Mouse (Mus musculus): ENCODE measurements around the gene Atp1a4.
A peak's percentile ranks its signal among the peaks of the same experiment; 100 is the strongest.
"Not testable (repeated sequence)": the region's sequence is repeated elsewhere in the genome, so short reads cannot be mapped to it uniquely, and the experiment has no call there.

Gene Atp1a4

GRCm38 (mm10) chr1:172279768-172280509 lies 21.7 kb upstream of the Atp1a4 start:
- DNase-seq, result no peak

DNA sequence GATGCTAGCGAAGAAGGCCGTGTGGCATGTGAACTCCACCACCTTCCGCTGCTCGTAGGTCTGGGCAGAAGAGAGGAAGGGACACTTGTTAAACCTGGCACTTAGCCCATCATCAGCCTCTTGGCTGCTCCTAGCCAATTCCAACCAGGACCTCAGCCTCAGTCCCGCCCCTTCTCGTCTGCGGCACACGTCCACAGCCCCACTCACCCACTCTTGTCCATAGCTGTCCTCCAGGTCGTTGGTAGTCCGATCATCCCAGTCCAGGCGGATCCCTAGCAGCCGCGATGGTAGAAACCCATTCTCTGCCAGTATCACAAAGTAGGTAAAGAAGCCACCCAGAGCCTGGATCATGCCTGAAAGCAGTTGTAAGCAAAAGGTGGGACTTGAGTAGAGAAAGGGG lies 20.1 kb upstream of the Atp1a4 start:
- no peak for DNase-seq

- DNase-seq, result no peak
These were observed 19.0 kb upstream of the Atp1a4 start for GRCm38 (mm10) chr1:172277172-172277571.

- DNase-seq, result no peak
These were observed 16.3 kb upstream of the Atp1a4 start for GRCm38 (mm10) chr1:172274547-172274946.

GRCm38 (mm10) chr1:172274116-172274515 lies 15.9 kb upstream of the Atp1a4 start:
- no peak for DNase-seq

DNA sequence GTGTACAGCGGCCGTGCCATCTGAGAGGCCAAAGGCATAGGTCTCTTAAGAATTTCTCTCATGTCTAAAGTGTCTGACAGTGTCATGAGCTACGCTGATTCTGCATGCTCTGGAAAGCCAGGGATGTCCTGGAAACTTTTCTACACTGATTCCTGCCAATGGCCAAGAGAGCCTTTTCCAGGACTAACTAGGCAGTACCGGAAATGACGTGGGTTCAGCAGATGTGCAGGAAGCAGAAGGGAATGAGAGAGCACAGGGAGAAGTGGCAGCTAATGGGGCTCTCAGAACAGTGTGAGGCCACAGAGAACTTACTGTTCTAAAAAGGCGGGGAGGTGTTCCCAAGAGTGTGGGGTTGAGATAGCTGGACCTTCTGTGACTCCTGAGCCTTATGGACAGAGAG lies 15.2 kb upstream of the Atp1a4 start:
- DNase-seq, result no peak

DNA sequence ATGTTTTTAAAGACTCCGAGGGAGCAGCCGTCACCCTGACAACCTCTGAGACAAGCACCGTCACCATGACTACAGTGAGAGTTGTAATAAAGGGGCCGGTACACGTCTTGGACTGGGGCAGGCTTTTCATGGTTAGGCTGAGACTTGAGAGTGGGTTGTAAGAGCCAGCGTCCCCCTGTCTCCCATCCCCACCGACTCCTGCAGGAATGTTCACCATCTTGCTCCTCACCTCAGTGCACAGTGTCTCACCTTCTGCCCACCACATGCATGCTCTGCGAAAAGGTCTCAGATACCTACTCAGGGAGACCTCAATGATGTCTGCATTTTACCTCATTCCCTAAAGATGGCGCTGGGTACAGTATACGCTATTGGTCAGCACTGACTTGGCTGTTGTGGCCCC lies 13.6 kb upstream of the Atp1a4 start:
- no peak for DNase-seq

- no peak for DNase-seq
These were observed 13.0 kb upstream of the Atp1a4 start for GRCm38 (mm10) chr1:172271208-172271607.

GRCm38 (mm10) chr1:172261477-172262078 lies 3.4 kb upstream of the Atp1a4 start, which contains the start of gene Igsf8:
Gene Igsf8 (plus strand): TSS chr1:172261641.
- no peak for DNase-seq

- peak; percentile 15 to 23 for DNase-seq
These were observed 10.5 kb downstream of the Atp1a4 start for GRCm38 (mm10) chr1:172247679-172248078.

GRCm38 (mm10) chr1:172247216-172247615 lies 11.0 kb downstream of the Atp1a4 start:
- no peak for DNase-seq

- DNase-seq, result not testable (repeated sequence)
These were observed 13.6 kb downstream of the Atp1a4 start for GRCm38 (mm10) chr1:172244645-172245044.

- DNase-seq, result peak; percentile 60 to 63
These were observed 14.5 kb downstream of the Atp1a4 start for GRCm38 (mm10) chr1:172243547-172244205.

DNA sequence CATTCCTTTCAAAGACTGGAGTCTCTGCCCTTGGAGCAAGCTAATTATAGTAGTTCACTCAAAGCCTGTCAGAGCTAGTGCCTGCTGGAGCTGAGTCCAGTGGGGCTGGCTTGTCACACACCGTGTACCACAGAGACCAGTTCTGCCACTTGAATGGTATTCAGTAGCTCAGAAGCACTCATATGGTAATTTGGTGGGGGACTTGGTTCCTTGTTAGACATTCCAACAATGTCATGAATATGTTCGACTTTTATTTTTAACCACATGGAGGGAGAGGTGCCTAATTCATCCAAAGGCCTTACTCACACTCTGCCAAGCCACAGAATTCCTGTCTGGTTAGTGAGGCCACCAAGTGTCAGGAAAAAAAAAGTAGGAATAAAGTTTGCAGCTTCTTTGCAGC lies 15.8 kb downstream of the Atp1a4 start:
- no peak for DNase-seq

GRCm38 (mm10) chr1:172240945-172241708 lies 17.1 kb downstream of the Atp1a4 start:
- DNase-seq, result no peak

- DNase-seq, result no peak
These were observed 29.0 kb downstream of the Atp1a4 start for GRCm38 (mm10) chr1:172229215-172229614.

DNA sequence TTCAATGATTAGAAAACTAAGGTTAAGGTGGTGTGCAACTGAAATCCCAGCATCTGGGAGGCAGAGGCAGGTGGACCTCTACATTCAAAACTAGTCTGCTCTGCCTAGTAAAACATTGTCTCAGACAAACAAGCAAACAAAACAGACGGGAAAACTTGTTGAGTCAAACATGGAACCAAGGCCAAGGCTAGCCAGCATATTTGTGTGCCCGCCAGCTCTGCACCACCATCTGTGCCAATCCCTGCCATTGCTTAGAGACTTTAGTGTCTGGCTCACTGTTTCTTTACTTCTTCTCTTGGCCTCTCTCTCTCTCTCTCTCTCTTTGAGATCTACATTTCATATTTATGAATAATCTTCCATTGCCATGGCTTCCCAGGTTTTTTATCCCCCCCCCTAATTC lies 30.0 kb downstream of the Atp1a4 start:
- peak; percentile 65 for DNase-seq

GRCm38 (mm10) chr1:172221297-172222063 lies 36.7 kb downstream of the Atp1a4 start:
- no peak for DNase-seq

GRCm38 (mm10) chr1:172220414-172220813 lies 37.8 kb downstream of the Atp1a4 start:
- DNase-seq, result no peak

DNA sequence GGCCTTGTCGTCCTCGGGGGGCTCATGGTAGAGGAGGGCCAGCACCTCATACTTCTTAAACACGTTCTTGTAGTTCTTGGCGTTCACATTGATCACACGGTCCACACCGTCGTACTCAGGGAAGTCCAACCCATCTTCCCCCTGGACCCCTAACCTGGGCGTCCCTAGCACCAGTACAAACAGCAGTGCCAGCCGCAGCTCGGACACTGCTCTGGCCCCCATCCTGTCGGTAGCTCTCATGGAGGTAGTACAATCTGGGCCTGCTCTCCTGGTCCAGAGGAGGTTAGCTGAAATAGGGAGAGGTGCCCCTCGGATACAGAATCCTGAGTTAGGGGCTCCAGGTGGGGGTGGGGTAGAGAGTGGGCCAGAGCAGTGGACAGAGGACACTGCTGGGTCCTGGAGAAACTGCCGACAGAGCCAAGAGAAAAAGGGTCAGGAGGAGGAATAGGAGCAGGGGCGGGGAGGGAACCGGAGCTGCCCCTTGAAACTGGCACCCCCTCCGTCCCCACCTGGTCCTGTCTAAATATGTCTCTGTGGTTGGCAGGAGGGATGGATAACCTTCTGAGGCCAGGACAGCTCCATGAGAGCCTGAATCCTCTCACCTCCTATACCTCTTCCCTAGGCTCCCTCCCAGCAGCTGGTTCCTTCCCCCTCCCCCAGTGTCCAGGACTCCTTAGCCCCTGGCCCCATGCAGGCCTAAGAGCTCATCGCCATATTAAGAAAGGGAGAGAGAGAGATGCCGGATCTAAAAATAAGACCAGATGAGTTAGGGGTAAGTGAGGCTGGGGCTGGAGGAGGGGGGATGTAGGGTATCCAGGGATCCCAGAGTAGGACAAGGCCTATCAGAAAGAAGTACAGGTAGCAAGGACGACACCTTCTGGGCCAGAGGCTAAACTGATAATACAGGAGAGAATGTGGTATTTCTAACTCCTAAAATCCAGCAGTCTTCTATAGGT lies 38.5 kb downstream of the Atp1a4 start, which contains the start of gene Casq1:
Gene Casq1, minus strand, starts transcription at position 418 of the 956 bp plus-strand sequence.
- no peak for DNase-seq

Measured in cerebellum, adult 18-20 months (tissue).